In genomic region chr12:104440087-104440760, GRCm38 (mm10) we compare ENCODE assay signal across 8 mouse cellular contexts. TPM values are rescaled to one million over a fixed set of nuclear protein-coding genes. Genes with fewer than 3 reads are reported as not detected.
DNase-seq lines count a peak whose midpoint lies in the region; ATAC-seq and TF ChIP-seq lines count a peak whose summit lies in the region.

No protein-coding gene starts in this region.

- peaks cover 20% of the 10 kb centered on the region for H3K27me3 ChIP-seq in embryonic facial prominence, embryonic 13.5 days
- H3K27me3 ChIP-seq in limb, embryonic 10.5 days (ENCODE audit: low read depth, poor library complexity, severe bottlenecking) = peaks cover 28% of the 10 kb centered on the region; the same call in 1 of the 2 replicates
- H3K27me3 ChIP-seq in stomach, postnatal 0 days (ENCODE audit: control insufficient read depth, insufficient read depth, low read length) = no peaks in the 10 kb centered on the region

- H3K4me2 ChIP-seq in embryonic facial prominence, embryonic 13.5 days = peak overlapping the region; percentile 31
- H3K4me2 ChIP-seq in stomach, postnatal 0 days (replicated peaks; ENCODE audit: low read depth) = no peak overlapping the region

- TF ChIP-seq CTCF in bone marrow, adult 2 months (IDR thresholded peaks at IDR 0.05; ENCODE audit: control insufficient read depth, insufficient read depth, low read length) = peak; percentile 67
- peak; percentile 98 for TF ChIP-seq CTCF in stomach, postnatal 0 days (IDR thresholded peaks at IDR 0.05; ENCODE audit: low read depth)

- ATAC-seq in embryonic facial prominence, embryonic 13.5 days (ENCODE audit: insufficient number of reproducible peaks, insufficient read depth, low FRiP score, low TSS enrichment, low read depth) = peak; percentile 50; the same call in 1 of the 2 replicates
- ATAC-seq in stomach, postnatal 0 days (ENCODE audit: low FRiP score, low TSS enrichment) = peak; percentile 32; the same call in 1 of the 2 replicates

- H3K4me3 ChIP-seq in bone marrow, adult 2 months (replicated peaks; ENCODE audit: control insufficient read depth, low read depth, low read length) = no peak overlapping the region
- no peak overlapping the region for H3K4me3 ChIP-seq in embryonic facial prominence, embryonic 13.5 days
- no peak overlapping the region for H3K4me3 ChIP-seq in limb, embryonic 10.5 days
- H3K4me3 ChIP-seq in stomach, postnatal 0 days (ENCODE audit: low read depth, low read length) = no peak overlapping the region

- no peaks in the 10 kb centered on the region for H3K9me3 ChIP-seq in embryonic facial prominence, embryonic 13.5 days
- H3K9me3 ChIP-seq in limb, embryonic 10.5 days (replicated peaks) = no peaks in the 10 kb centered on the region
- no peaks in the 10 kb centered on the region for H3K9me3 ChIP-seq in stomach, postnatal 0 days (ENCODE audit: control insufficient read depth, low read length)

- peak; percentile 82 for DNase-seq in 3T3-L1 (ENCODE audit: low read depth, low spot score)
- peak; percentile 76 for DNase-seq in heart, adult 8-10 months (ENCODE audit: low spot score)
- peak; percentile 56 to 87 for DNase-seq in kidney, adult 8-10 months
- DNase-seq in limb, embryonic 10.5 days (ENCODE audit: low spot score) = peak; percentile 97
- DNase-seq in naive thymus-derived CD4-positive, alpha-beta T cell, adult 2 months (ENCODE audit: low read depth) = peak; percentile 24
- DNase-seq in stomach, postnatal 0 days (ENCODE audit: low spot score) = peak; percentile 88

- no peaks in the 10 kb centered on the region for H3K36me3 ChIP-seq in embryonic facial prominence, embryonic 13.5 days
- H3K36me3 ChIP-seq in limb, embryonic 10.5 days = no peaks in the 10 kb centered on the region
- H3K36me3 ChIP-seq in stomach, postnatal 0 days (ENCODE audit: control insufficient read depth, insufficient read depth, low read length) = no peaks in the 10 kb centered on the region

- peak overlapping the region; percentile 46; the same call in 1 of the 2 replicates for H3K9ac ChIP-seq in embryonic facial prominence, embryonic 13.5 days
- H3K9ac ChIP-seq in stomach, postnatal 0 days (ENCODE audit: low read length) = no peak overlapping the region

- 19% methylated on average over 22 of the region's 22 CpGs for WGBS in bone marrow, adult 2 months
- 10% methylated on average over 22 of the region's 22 CpGs for WGBS in embryonic facial prominence, embryonic 13.5 days
- WGBS in limb, embryonic 10.5 days = 9% methylated on average over 22 of the region's 22 CpGs
- WGBS in stomach, postnatal 0 days = 12% methylated on average over 22 of the region's 22 CpGs

- no peak for TF ChIP-seq EP300 in stomach, postnatal 0 days (optimal IDR thresholded peaks at IDR 0.05)

- H3K4me1 ChIP-seq in bone marrow, adult 2 months (ENCODE audit: control insufficient read depth, insufficient read depth, low read length) = no peaks in the 10 kb centered on the region
- peaks cover 4% of the 10 kb centered on the region; the same call in 1 of the 2 replicates for H3K4me1 ChIP-seq in embryonic facial prominence, embryonic 13.5 days
- H3K4me1 ChIP-seq in limb, embryonic 10.5 days = peaks cover 11% of the 10 kb centered on the region
- no peaks in the 10 kb centered on the region for H3K4me1 ChIP-seq in stomach, postnatal 0 days (replicated peaks; ENCODE audit: control insufficient read depth, insufficient read depth)

- H3K27ac ChIP-seq in bone marrow, adult 2 months (ENCODE audit: control insufficient read depth, insufficient read depth, low read depth, low read length, poor library complexity) = no peak overlapping the region
- H3K27ac ChIP-seq in embryonic facial prominence, embryonic 13.5 days = no peak overlapping the region
- H3K27ac ChIP-seq in limb, embryonic 10.5 days = peak overlapping the region; percentile 84
- no peak overlapping the region for H3K27ac ChIP-seq in stomach, postnatal 0 days (replicated peaks)

- TF ChIP-seq POLR2A in bone marrow, adult 2 months (IDR thresholded peaks at IDR 0.05; ENCODE audit: borderline replicate concordance, control insufficient read depth, low read depth, low read length) = no peak

RNA-seq across cellular contexts. Expression of gene Gsc, which starts 32.9 kb away (rescaled TPM):
- polyA plus RNA-seq in bone marrow, adult 2 months (2011; ENCODE audit: insufficient read depth, insufficient read length, low replicate concordance, missing spikeins) = not detected in 2 replicates
- 19.0 and 22.0 TPM in 2 replicates for polyA plus RNA-seq in embryonic facial prominence, embryonic 13.5 days (2015; fragmentation: Nextera tagmentation; extraction: Ambion mirVana)
- not detected for total RNA-seq in heart, adult 8-10 months (2022)
- 20.1 and 34.2 TPM in 2 replicates for polyA plus RNA-seq in limb, embryonic 10.5 days (2016; fragmentation: Nextera tagmentation; extraction: Ambion mirVana)
- polyA plus RNA-seq in stomach, postnatal 0 days (2015; fragmentation: Nextera tagmentation; extraction: Ambion mirVana) = 0.38 and 0.46 TPM in 2 replicates

RNA-seq across cellular contexts. Expression of gene Serpina3n, which starts 33.7 kb away (rescaled TPM):
- polyA plus RNA-seq in bone marrow, adult 2 months (2011; ENCODE audit: insufficient read depth, insufficient read length, low replicate concordance, missing spikeins) = 2.8 and 5.5 TPM in 2 replicates
- polyA plus RNA-seq in embryonic facial prominence, embryonic 13.5 days (2015; fragmentation: Nextera tagmentation; extraction: Ambion mirVana) = 0.45 TPM in 1 of 2 replicates, not detected in the other
- total RNA-seq in heart, adult 8-10 months (2022) = 10 to 100 TPM in 2 of 4 experiments, 1 to 10 TPM in 2; 5.4 to 11.2 (median 9.7) TPM
- not detected in 2 replicates for polyA plus RNA-seq in limb, embryonic 10.5 days (2016; fragmentation: Nextera tagmentation; extraction: Ambion mirVana)
- polyA plus RNA-seq in stomach, postnatal 0 days (2015; fragmentation: Nextera tagmentation; extraction: Ambion mirVana) = 0.53 and 1.6 TPM in 2 replicates

Comparison
In these comparisons a context has a peak if more than half of its experiments do, and no peak if none do; other contexts are left out.
1. DNase-seq: peak in every context shown above with its lines; median percentile 97 in limb, embryonic 10.5 days; 88 in stomach, postnatal 0 days; 82 in 3T3-L1; 76 in heart, adult 8-10 months; 72 in kidney, adult 8-10 months; 24 in naive thymus-derived CD4-positive, alpha-beta T cell, adult 2 months.
2. RNA of gene Gsc, which starts 32.9 kb away (polyA plus RNA-seq): 20.1 to 34.2 TPM in limb, embryonic 10.5 days and 19.0 to 22.0 TPM in embryonic facial prominence, embryonic 13.5 days; 0.38 to 0.46 TPM in stomach, postnatal 0 days and not detected in bone marrow, adult 2 months; every median in the first group is over 10 times any median in the second.